Mouse (Mus musculus) liver, embryonic 14.5 days (tissue): Measurements from ENCODE around the gene Helz.

Experiments used
- CTCF ChIP-seq: IDR thresholded peaks from 2 replicates; pipeline ENCODE4 v1.5.1; 2016; ENCODE audit warnings: antibody characterized with exemption, low read depth, control low read depth
- EP300 ChIP-seq: IDR thresholded peaks from 2 replicates; pipeline ENCODE4 v1.6.1; 2016; ENCODE audit warnings: antibody characterized with exemption, low read depth

DNA sequence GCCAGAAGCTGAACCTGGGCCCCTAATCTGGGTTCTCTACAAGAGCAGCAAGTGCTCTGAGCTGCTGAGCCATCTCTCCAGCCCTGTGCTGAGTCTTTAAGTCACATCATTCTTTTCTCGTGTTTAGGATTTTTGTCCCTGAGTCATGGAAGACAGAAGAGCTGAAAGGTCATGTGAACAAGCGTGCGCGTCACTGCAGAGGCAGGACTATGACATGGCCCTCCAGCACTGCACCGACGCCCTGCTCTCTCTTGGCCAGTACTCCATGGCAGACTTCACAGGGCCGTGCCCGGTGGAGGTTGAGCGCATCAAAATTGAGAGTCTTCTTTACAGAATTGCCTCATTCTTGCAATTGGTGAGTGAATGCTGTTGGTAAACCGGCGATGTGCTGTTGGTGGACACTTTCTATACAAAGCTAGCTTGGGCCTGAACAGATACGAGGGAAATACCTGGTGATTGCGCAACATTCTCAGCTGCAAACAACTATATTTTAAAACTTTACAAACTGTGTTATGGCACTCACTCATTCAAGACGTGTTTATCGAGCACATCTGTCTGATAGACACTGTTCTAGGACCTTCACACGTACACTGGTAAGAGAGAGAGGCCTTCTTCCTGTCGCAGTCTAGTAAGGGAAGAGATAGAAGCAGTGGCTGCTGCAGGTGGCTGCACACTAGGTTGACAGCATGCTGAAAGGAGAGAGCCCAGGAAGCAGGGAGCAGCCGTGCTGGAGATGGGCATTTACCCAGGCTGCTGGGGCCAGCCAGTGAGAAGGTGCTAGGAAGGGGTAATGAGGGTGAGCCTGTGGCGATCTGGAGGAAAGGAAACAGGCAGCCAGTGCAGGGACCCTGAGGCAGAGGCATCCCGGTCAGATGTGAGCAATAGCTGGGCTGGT, 27.3 kb downstream of the Helz start:
- TF ChIP-seq EP300, result no peak
- TF ChIP-seq CTCF, result no peak
